Mouse (Mus musculus): Measurements from ENCODE around the gene Rmnd5b.

DNA sequence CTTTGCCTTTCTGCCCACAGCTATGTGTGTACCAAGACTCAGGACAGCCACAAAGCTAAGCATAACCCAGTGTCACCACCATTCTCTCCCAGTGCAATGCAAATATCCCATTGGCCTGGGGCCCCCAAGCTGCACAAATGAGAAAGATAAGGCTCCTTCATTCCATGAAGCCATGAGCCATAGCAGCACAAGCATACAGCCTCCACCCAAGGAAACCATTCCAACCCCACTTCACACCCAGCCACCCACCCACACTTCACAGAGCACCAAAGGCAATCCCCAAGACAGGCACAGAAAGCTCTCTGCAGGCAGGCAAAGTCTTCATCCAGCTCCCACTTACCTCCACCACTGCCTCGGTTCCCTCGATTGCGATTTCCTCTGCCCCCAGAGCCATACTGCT is 33.4 kb downstream of the Rmnd5b start:
- TF ChIP-seq CEBPB (IDR thresholded peaks at IDR 0.05; ENCODE audit: insufficient read depth, poor library complexity, severe bottlenecking) = no peak
- peak; percentile 19 for TF ChIP-seq POLR2A (IDR thresholded peaks at IDR 0.05; ENCODE audit: insufficient read length, low read depth)
- TF ChIP-seq USF1 (IDR thresholded peaks at IDR 0.05; ENCODE audit: low read depth) = no peak
- TF ChIP-seq MYOD1 (IDR thresholded peaks at IDR 0.05; ENCODE audit: control insufficient read depth in 1 of 3, insufficient read length in 2 of 3, low read depth in 2 of 3) = no peak
- no peak for TF ChIP-seq E2F4 (IDR thresholded peaks at IDR 0.05; ENCODE audit: insufficient read depth)
- TF ChIP-seq MYOG (IDR thresholded peaks at IDR 0.05; ENCODE audit: control insufficient read depth in 1 of 3, insufficient read depth in 1 of 3, insufficient read length in 2 of 3, low read depth in 2 of 3) = no peak
- TF ChIP-seq TCF12 (IDR thresholded peaks at IDR 0.05; ENCODE audit: insufficient read depth, poor library complexity, severe bottlenecking) = no peak
- no peak for TF ChIP-seq REST (IDR thresholded peaks at IDR 0.05; ENCODE audit: insufficient read depth, insufficient read length)
- TF ChIP-seq MAX (IDR thresholded peaks at IDR 0.05; ENCODE audit: low read depth) = no peak
- TF ChIP-seq POLR2AphosphoS2 (IDR thresholded peaks at IDR 0.05; ENCODE audit: insufficient read length, low read depth) = no peak
- no peak for TF ChIP-seq SRF (IDR thresholded peaks at IDR 0.05; ENCODE audit: control insufficient read depth, insufficient read length, low read depth)
- TF ChIP-seq TCF3 (IDR thresholded peaks at IDR 0.05; ENCODE audit: insufficient read length, low read depth) = no peak
